Mouse (Mus musculus): ENCODE results near the gene Sirt2.

Gene Sirt2

DNA sequence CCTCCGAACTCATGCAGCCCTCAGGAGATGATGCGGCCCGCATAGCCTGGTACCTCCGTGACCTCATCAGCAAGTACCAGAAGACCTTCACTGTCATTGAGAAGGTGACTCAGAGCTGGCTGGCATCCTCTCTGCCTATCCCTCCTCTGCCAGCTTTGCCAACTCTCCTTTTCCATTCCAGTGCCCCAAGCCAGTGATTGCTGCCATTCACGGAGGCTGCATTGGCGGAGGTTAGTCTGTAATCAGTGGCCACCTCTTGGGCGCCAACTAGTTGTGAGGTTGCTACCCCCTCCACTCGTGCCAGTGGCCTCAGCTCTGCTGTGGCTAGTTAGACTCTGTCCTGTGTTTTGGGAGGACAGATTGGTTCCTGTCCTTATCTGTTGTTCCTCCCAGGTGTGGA, 63.3 kb downstream of the Sirt2 start:
- CTCF ChIA-PET, result no interaction called here

DNA sequence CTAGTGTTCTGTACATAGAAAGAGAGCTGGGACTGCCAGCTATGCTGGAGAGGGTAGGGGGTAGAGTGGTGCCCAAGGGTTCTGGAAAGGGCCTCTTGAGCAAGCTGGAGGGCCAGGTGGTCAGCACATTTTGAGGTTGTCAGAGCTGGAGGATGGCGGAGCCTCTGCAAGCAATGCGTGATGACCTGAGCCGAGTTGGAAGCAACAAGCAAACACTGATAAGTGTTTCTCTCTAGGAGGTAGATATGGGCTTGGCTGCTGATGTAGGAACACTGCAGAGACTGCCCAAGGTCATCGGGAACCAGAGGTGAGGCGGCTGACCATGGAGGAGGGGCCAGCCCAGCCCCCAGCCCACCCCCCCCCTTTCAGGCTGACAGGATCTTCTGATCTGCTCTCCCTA, 64.4 kb downstream of the Sirt2 start:
- CTCF ChIA-PET, result interaction anchor here (0.6 kb wide), 1 partner anchor 36 kb away, joined by 13 read pairs; no protein-coding TSS in a partner anchor

GRCm38 (mm10) chr7:28831411-28832125, 65.0 kb downstream of the Sirt2 start:
- CTCF ChIA-PET, result no interaction called here

DNA sequence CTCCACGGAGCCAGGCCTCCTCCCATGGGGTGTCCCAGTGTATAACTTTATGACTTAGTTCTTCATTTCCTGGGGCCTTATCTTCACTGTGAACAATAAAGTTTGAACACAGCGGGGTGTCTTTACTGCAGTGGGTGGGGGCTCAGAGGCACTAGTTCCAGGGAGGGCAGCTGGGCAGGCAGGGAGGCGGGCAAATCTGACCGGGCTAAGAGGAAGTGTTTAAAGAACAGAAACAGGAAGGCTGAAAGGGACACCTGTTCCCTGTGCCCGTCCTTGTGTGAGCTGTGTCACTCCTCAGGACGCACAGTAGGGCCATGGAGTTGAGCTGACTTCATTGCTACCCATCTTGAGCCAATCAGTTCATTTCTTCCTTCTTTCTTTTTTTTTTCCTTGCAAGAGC, 65.6 kb downstream of the Sirt2 start:
- CTCF ChIA-PET, result no interaction called here

DNA sequence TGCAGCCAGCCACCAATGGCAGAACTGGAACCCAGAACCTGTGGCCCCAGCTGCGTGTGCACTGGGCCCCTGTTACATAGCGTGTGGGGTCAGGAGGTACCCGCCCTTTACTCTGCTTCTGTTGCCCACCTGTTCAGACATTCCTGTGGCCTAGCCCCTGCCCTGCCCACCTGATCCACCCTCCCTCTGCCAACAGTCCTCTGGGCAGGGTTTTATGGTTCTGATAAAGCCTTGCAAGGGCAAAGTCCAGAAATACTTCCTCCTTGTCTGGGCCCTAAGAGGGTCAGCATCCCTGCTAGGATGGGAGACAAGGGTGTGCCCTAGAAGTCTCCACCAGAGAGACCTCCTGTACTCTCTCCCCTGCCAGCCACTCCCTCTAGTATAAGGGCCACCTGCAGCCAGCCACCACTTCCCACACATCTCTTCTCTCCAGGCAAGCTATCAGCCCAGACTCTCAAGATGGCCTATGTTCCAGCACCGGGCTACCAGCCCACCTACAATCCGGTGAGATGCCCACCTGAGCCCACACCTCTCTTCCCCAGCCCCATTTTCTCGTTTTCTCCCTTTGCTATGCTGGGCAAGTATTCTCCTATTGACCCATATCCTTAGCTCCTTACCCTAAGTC, 67.3 kb downstream of the Sirt2 start, which contains the start of gene Lgals4:
TSS of gene Lgals4 (plus strand) at position 132 of the 625 bp plus-strand sequence.
- CTCF ChIA-PET, result interaction anchor here (1.0 kb wide), 1 partner anchor 54 kb away, joined by 6 read pairs; no protein-coding TSS in a partner anchor

DNA sequence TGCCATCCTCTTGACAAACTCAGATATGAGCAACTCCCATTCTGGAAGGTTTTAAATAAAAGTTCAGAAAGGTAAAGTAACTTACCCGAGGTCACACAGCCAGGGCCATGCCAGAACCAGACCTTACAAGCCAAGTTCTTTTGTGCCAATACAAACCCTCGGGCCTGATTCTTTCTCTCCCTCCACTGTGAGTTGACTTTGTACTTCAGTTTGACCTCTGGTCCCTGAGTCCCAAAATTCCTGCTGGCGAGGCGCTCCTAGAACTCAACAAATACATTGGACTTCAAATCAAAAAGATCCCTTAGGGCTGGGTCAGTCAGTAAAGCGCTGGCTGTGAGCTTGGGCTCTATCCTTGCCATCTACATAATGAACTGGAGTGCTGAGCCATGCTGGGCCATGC, 70.4 kb downstream of the Sirt2 start:
- CTCF ChIA-PET, result no interaction called here

Measured in spleen, embryonic (tissue).